Mouse (Mus musculus): ENCODE data around the gene Capzb.

GRCm38 (mm10) chr4:139218539-139218938 is 25.8 kb downstream of the Capzb start:
- no peak for TF ChIP-seq POLR2A (IDR thresholded peaks at IDR 0.05; ENCODE audit: control insufficient read depth in 1 of 2, insufficient read depth in 1 of 2, low read depth in 1 of 2, low read length in 2 of 2, poor library complexity in 1 of 2)
- no peak for TF ChIP-seq GATA1 (IDR thresholded peaks at IDR 0.05; ENCODE audit: low read depth, low read length)
- TF ChIP-seq MAFK (IDR thresholded peaks at IDR 0.05; ENCODE audit: borderline replicate concordance, low read depth, low read length), result no peak
- no peak for TF ChIP-seq EP300 (IDR thresholded peaks at IDR 0.05; ENCODE audit: low read depth in 1 of 2, low read length in 2 of 2)
